Comparison of ENCODE assay signal across 10 mouse cellular contexts in genomic region chr1:88447483-88447882, GRCm38 (mm10). TPM values are rescaled to one million over a fixed set of nuclear protein-coding genes. Genes with fewer than 3 reads are reported as not detected.
DNase-seq lines count a peak whose midpoint lies in the region; ATAC-seq and TF ChIP-seq lines count a peak whose summit lies in the region.
"Had no signal": no experiment of that assay in that cellular context is flagged by ENCODE, and none has a peak within 500 bp of the region (broad histone marks: within the 10 kb centered on the region; RNA-seq: fewer than 3 reads in every experiment).

No protein-coding gene starts in this region.

- no peak overlapping the region for H3K27ac ChIP-seq in kidney, adult 2 months (ENCODE audit: insufficient read depth, low read depth, low read length)
- no peak overlapping the region for H3K27ac ChIP-seq in kidney, embryonic 14.5 days (ENCODE audit: low read depth, low read length)
- no peak overlapping the region; the same call in 1 of the 2 replicates for H3K27ac ChIP-seq in forebrain, embryonic 11.5 days (ENCODE audit: low read depth, low read length)
- H3K27ac ChIP-seq: heart, embryonic 10.5 days had no signal

- no peaks in the 10 kb centered on the region for H3K27me3 ChIP-seq in kidney, adult 2 months (replicated peaks; ENCODE audit: control insufficient read depth, insufficient read depth, low read length)
- H3K27me3 ChIP-seq in kidney, embryonic 14.5 days (ENCODE audit: control insufficient read depth, insufficient read depth, low read length) = no peaks in the 10 kb centered on the region
- no peaks in the 10 kb centered on the region for H3K27me3 ChIP-seq in forebrain, embryonic 11.5 days (ENCODE audit: control insufficient read depth, insufficient read depth, low read length)

- no peak overlapping the region for H3K4me2 ChIP-seq in kidney, embryonic 14.5 days (replicated peaks; ENCODE audit: low read depth, low read length)
- H3K4me2 ChIP-seq in forebrain, embryonic 11.5 days (ENCODE audit: low read depth, low read length, severe bottlenecking) = peak overlapping the region; percentile 12; the same call in 1 of the 2 replicates

- H3K9me3 ChIP-seq in kidney, embryonic 14.5 days (ENCODE audit: control insufficient read depth, low read length) = no peaks in the 10 kb centered on the region
- H3K9me3 ChIP-seq in forebrain, embryonic 11.5 days (ENCODE audit: control insufficient read depth, low read length) = no peaks in the 10 kb centered on the region
- H3K9me3 ChIP-seq: heart, embryonic 10.5 days had no signal

- 23% methylated on average over 6 of the region's 6 CpGs for WGBS in kidney, adult 2 months
- 18% methylated on average over 6 of the region's 6 CpGs for WGBS in kidney, embryonic 14.5 days
- 6% methylated on average over 6 of the region's 6 CpGs for WGBS in forebrain, embryonic 11.5 days

- ATAC-seq in kidney, embryonic 14.5 days (ENCODE audit: low FRiP score, low TSS enrichment) = no peak
- 0 out of 2 replicates have a peak, but pooled peaks have one; percentile 63 for ATAC-seq in forebrain, embryonic 11.5 days (replicated peaks; ENCODE audit: low FRiP score)
- ATAC-seq in megakaryocyte progenitor cell, adult 5-6 weeks (replicated peaks; ENCODE audit: poor library complexity) = peak; percentile 92
- no peak for ATAC-seq in erythroid progenitor cell, adult 5-6 weeks (replicated peaks; ENCODE audit: low FRiP score, poor library complexity, severe bottlenecking)

- no peak overlapping the region for H3K9ac ChIP-seq in kidney, embryonic 14.5 days (ENCODE audit: low read depth, low read length)
- H3K9ac ChIP-seq in forebrain, embryonic 11.5 days (ENCODE audit: low read length) = no peak overlapping the region; the same call in 1 of the 2 replicates

- H3K36me3 ChIP-seq in kidney, adult 2 months (ENCODE audit: control insufficient read depth, insufficient read depth, low read length) = no peaks in the 10 kb centered on the region
- H3K36me3 ChIP-seq in kidney, embryonic 14.5 days (ENCODE audit: control insufficient read depth, insufficient read depth, low read length) = no peaks in the 10 kb centered on the region
- H3K36me3 ChIP-seq in forebrain, embryonic 11.5 days (ENCODE audit: control insufficient read depth, insufficient read depth, low read length) = no peaks in the 10 kb centered on the region
- H3K36me3 ChIP-seq: heart, embryonic 10.5 days had no signal

- DNase-seq in kidney, adult 2 months = peak; percentile 51
- peak; percentile 33 for DNase-seq in ZHBTc4 (ENCODE audit: low read depth, low spot score)
- peak; percentile 72 for DNase-seq in forebrain, embryonic 11.5 days (ENCODE audit: low spot score)
- DNase-seq in right cerebral cortex, adult 2 months (ENCODE audit: low spot score in 2 of 2) = no peak
- no peak for DNase-seq in gastrocnemius, postnatal 36 days

- TF ChIP-seq POLR2A in kidney, adult 2 months (IDR thresholded peaks at IDR 0.05; ENCODE audit: low read depth, low read length) = no peak

- intact Hi-C loops in gastrocnemius, postnatal 36 days (cut with DNase I) = no loop called here

- no peak overlapping the region for H3K4me3 ChIP-seq in kidney, adult 2 months (ENCODE audit: insufficient read depth, low read depth, low read length)
- H3K4me3 ChIP-seq in kidney, embryonic 14.5 days (ENCODE audit: low read length) = no peak overlapping the region
- H3K4me3 ChIP-seq in forebrain, embryonic 11.5 days (ENCODE audit: low read depth, low read length) = no peak overlapping the region
- H3K4me3 ChIP-seq: heart, embryonic 10.5 days had no signal

- H3K4me1 ChIP-seq in kidney, adult 2 months (ENCODE audit: control insufficient read depth, insufficient read depth, low read length) = peaks cover 3% of the 10 kb centered on the region; the same call in 1 of the 2 replicates
- no peaks in the 10 kb centered on the region for H3K4me1 ChIP-seq in kidney, embryonic 14.5 days (ENCODE audit: control insufficient read depth, insufficient read depth, low read length)
- H3K4me1 ChIP-seq in forebrain, embryonic 11.5 days (replicated peaks; ENCODE audit: control insufficient read depth, insufficient read depth, low read length) = 0 out of 2 replicates have a peak, but pooled peaks cover 2% of the 10 kb centered on the region

- TF ChIP-seq CTCF in kidney, adult 2 months (conservative IDR thresholded peaks at IDR 0.05; ENCODE audit: insufficient read depth, insufficient read length, low read depth, low read length) = no peak

RNA-seq across cellular contexts. Expression of gene Spp2, which starts 40.7 kb away (rescaled TPM):
- 1,106 and 1,181 TPM in 2 replicates for polyA plus RNA-seq in kidney, adult 2 months (2012; rRNA removed)
- polyA plus RNA-seq in kidney, embryonic 14.5 days (2014; fragmentation: Nextera tagmentation; extraction: Ambion mirVana) = 3.4 and 8.6 TPM in 2 replicates
- not detected in 2 replicates for polyA plus RNA-seq in forebrain, embryonic 11.5 days (2014; fragmentation: Nextera tagmentation; extraction: Ambion mirVana)
- total RNA-seq in megakaryocyte progenitor cell, adult 5-6 weeks (2015) = not detected in 2 replicates
- not detected in 2 replicates for total RNA-seq in megakaryocyte progenitor cell, adult 5-6 weeks (2017)
- not detected in 2 replicates for total RNA-seq in erythroid progenitor cell, adult 5-6 weeks (2015; ENCODE audit: low replicate concordance)
- total RNA-seq in erythroid progenitor cell, adult 5-6 weeks (2017; ENCODE audit: low replicate concordance) = not detected in 2 replicates
- total RNA-seq in gastrocnemius, postnatal 36 days (2021) = not detected
- total RNA-seq: left cerebral cortex, postnatal 36 days had no signal

Comparison
In these comparisons a context has a peak if more than half of its experiments do, and no peak if none do; other contexts are left out.
1. DNase-seq: peak in kidney, adult 2 months (single experiment), ZHBTc4 (single experiment) and forebrain, embryonic 11.5 days (single experiment); none in right cerebral cortex, adult 2 months (0 of 2) and gastrocnemius, postnatal 36 days (0 of 2).
2. ATAC-seq: peak in forebrain, embryonic 11.5 days (single experiment) and megakaryocyte progenitor cell, adult 5-6 weeks (single experiment); none in kidney, embryonic 14.5 days (single experiment) and erythroid progenitor cell, adult 5-6 weeks (single experiment).